Mouse (Mus musculus) left cerebral cortex, postnatal 14 days (tissue): ENCODE data around the gene Odf3l2. TPM values are rescaled to one million over a fixed set of nuclear protein-coding genes. Genes with fewer than 3 reads are reported as not detected.
A peak's percentile ranks its signal among the peaks of the same experiment; 100 is the strongest.

Source experiments
- DNase-seq, 2 experiments: peaks; one replicate each; pipeline ENCODE4 v3.0.0; 2021 to 2022; ENCODE audit warnings: low spot score in 2 of 2, mixed read lengths in 1 of 2
- intact Hi-C: fragments of 180-260 bp; cut with DNase I; formaldehyde crosslinking; loops from one replicate; pipeline ENCODE4 v1.15.1; 2025
- total RNA-seq, 2 experiments: library from RNA; stranded (reverse); gene quantifications; 2 replicates each; pipeline ENCODE4 v1.2.3; 2021

Gene Odf3l2
- total RNA-seq, 2 experiments from 2014 or later = 0.46 to 0.63 TPM

DNA sequence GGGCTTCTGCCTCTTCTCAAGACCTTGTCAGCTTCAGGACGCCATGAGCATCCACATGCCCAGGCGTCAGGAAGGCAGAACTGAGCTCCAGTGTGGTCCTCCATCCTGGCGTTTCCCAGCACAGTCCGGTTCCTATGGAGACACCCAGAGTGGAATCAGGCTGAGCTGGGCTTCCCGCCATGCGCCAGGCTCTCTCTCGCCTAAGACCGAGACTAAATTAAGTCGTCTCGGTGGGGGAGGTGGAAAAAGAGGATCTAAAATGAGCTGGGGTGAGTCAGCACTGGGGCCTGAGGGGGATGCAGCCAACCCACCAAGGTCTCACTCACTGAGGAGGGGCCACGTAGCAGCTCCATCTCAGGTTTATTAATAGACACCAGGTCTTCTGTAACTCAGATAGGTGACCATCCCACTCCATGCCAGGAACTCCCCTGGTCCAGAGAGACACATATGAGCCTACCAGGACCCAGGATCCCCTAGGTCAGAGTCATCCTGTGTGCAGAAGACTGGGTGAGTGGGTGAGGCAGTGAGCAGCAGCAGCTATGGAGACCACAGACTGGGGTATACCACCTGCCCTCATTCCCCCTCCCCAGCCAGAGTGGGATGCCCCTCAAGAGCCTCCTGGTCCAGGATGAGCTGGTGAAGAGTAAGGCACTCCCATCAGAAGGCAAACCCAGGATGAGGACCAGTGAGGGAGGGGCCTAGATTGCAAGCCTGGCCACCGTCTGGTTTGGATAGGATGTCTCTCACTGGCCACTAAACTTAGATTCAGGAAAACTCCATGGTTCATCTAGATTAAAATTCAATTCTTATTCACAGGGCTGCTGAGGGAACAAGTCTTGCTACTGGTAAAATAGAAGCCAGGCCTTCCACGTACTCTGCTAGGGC, 48.2 kb downstream of the Odf3l2 start:
- DNase-seq = peak; percentile 79 to 91
- intact Hi-C loops = no loop called here

DNA sequence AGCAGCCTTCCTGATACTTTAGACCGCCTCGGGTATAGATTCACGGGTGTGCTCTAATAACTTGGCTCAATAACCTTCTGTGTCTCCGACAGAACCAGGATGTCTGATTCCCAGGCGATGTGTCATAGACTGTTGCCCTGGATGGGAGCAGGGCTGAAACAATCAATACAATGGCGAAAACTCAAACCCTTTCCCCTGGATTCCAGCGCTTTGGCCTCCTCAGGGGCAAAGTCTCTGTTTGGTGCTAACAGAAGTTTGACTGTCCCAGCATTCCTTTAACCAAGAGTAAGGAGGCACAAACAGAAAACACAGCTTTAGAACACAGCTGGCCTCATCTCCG, 50.0 kb downstream of the Odf3l2 start:
- intact Hi-C loops = loop anchor here (1.0 to 2.0 kb wide), 2 partner anchors 54 to 73 kb away; partner anchors contain the start of gene Tpgs1
- no peak for DNase-seq

DNA sequence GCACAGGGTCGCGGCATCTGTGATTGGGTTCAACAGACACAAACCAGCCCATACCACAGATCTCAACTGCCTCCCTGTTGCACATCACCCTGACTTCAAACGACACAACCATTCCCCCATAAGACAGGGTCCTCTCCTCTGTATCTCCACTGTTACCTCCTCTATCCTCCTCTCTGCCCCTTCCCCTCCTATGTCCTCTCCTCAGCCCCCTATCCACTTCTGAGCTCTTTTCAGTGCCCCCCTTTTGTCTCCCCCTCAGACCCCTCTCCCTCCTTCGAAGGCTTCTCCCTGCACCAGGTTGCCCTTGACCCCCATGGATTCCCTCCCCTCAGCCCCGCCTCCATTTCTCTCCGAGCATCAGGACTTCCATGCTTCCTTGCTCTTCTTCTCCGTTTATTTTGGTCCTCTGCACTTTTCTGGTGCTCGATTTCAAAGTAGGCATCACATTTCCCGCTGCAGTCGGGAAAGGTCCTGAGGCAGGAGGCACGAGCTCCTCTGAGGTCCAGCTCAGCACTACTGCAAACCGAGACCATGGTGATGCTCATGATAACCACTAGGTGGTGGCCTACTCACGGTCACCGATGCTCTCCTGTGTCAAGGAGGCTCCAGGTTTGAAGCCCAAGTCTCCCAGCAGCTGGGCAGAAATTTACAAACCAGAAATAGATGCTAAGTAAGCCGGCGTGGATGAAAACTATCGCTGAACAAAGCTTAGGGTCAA, 50.5 kb downstream of the Odf3l2 start:
- peak; percentile 78 to 81 for DNase-seq
- intact Hi-C loops = loop anchor here (1.0 to 2.0 kb wide), 2 partner anchors 54 to 74 kb away; partner anchors contain the start of gene Tpgs1

DNA sequence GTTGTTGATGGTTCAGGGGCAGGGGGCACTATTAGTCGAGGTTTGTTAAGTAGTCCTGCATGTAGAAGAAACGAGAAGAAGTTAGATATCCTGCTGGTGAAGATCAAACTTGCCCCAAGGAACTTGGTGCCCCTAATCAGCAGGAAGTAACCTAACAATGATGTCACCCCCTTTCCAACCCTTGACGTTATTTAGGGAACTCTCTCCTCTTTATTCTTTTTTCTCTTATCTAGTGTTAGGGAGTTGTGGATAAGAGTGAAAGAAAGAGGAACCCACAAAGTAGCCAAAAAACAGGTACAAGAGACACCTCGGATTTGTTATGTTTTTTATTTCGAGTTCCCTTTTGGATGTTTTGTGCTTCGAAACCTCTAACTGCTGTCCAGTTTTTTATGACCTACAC, 51.4 kb downstream of the Odf3l2 start:
- DNase-seq = no peak
- intact Hi-C loops = loop anchor here (2.0 kb wide), 1 partner anchor 75 kb away; the partner anchor contains the start of gene Tpgs1

DNA sequence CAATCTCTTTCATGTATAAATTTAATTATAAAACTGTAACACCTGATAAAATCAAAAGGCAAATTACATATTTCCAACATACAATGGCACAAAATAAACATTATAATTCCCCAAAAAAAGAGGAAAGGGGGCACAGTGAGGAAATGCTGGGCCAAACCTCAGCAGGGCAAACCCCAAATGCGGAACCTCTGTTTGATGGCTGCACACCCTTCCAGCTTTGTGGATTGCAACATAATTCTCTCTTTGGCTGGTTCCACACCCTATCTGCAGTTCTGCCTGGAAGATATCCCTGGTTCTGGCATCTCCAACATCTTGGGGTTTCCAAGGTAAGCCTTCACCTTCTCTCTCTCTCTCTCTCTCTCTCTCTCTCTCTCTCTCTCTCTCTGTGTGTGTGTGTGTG, 54.8 kb downstream of the Odf3l2 start:
- intact Hi-C loops = no loop called here
- DNase-seq = no peak

Other genes starting within 250 kb of the Odf3l2 start
- not detected for gene Vmn2r83, start 177.0 kb downstream of the Odf3l2 start, total RNA-seq
- gene Plpp2, start 111.9 kb downstream of the Odf3l2 start, total RNA-seq = 1 to 10 TPM; 2.5 to 3.3 TPM
- gene Mier2, start 90.5 kb downstream of the Odf3l2 start, total RNA-seq = 10 to 100 TPM; 41.7 to 51.4 TPM
- under 1 TPM in 1 of 2 experiments, not detected in 1; 0.55 TPM for gene Theg, start 58.4 kb downstream of the Odf3l2 start, total RNA-seq
- gene C2cd4c, start 31.7 kb downstream of the Odf3l2 start, total RNA-seq = 10 to 100 TPM; 14.2 to 15.1 TPM
- gene Shc2, start 7.8 kb downstream of the Odf3l2 start, total RNA-seq = 10 to 100 TPM; 49.8 to 50.3 TPM
- under 1 TPM in 1 of 2 experiments, not detected in 1; 0.23 TPM for gene Madcam1, start 18.8 kb upstream of the Odf3l2 start, total RNA-seq
- gene Tpgs1, start 23.6 kb upstream of the Odf3l2 start, total RNA-seq = 10 to 100 TPM; 71.9 to 77.9 TPM
- 10 to 100 TPM; 64.2 to 70.3 TPM for gene Cdc34, start 36.5 kb upstream of the Odf3l2 start, total RNA-seq
- 1 to 10 TPM in 1 of 2 experiments, under 1 TPM in 1; 0.81 to 1.6 TPM for gene Gzmm, start 43.3 kb upstream of the Odf3l2 start, total RNA-seq
- gene Bsg, start 58.8 kb upstream of the Odf3l2 start, total RNA-seq = 100 to 1,000 TPM; 785 to 820 TPM
- gene Hcn2, start 70.9 kb upstream of the Odf3l2 start, total RNA-seq = 10 to 100 TPM; 93.4 to 99.2 TPM
- gene Polrmt, start 100.8 kb upstream of the Odf3l2 start, total RNA-seq = 10 to 100 TPM; 43.8 to 45.4 TPM
- gene Fgf22, start 109.3 kb upstream of the Odf3l2 start, total RNA-seq = 1 to 10 TPM; 1.4 to 2.1 TPM
- gene Rnf126, start 121.2 kb upstream of the Odf3l2 start, total RNA-seq = 10 to 100 TPM; 95.4 to 97.1 TPM
- 1 to 10 TPM; 1.7 to 2.2 TPM for gene Fstl3, start 131.5 kb upstream of the Odf3l2 start, total RNA-seq
- gene Prss57, start 145.2 kb upstream of the Odf3l2 start, total RNA-seq = 1 to 10 TPM in 1 of 2 experiments, under 1 TPM in 1; 0.17 to 1.1 TPM
- gene Palm, start 147.8 kb upstream of the Odf3l2 start, total RNA-seq = 100 to 1,000 TPM; 398 to 410 TPM
- gene Misp, start 175.3 kb upstream of the Odf3l2 start, total RNA-seq = under 1 TPM; 0.59 to 0.72 TPM
- gene Ptbp1, start 208.7 kb upstream of the Odf3l2 start, total RNA-seq = 10 to 100 TPM; 52.1 to 61.1 TPM
- gene Prtn3, start 228.7 kb upstream of the Odf3l2 start, total RNA-seq = 1 to 10 TPM; 2.3 to 3.1 TPM
- 10 to 100 TPM; 68.3 to 71.2 TPM for gene Plppr3, start 228.9 kb upstream of the Odf3l2 start, total RNA-seq
- gene Elane, start 240.5 kb upstream of the Odf3l2 start, total RNA-seq = not detected
- gene Cfd, start 245.1 kb upstream of the Odf3l2 start, total RNA-seq = not detected